Mouse (Mus musculus): Measurements from ENCODE around the gene Tigar.

Gene Tigar

DNA sequence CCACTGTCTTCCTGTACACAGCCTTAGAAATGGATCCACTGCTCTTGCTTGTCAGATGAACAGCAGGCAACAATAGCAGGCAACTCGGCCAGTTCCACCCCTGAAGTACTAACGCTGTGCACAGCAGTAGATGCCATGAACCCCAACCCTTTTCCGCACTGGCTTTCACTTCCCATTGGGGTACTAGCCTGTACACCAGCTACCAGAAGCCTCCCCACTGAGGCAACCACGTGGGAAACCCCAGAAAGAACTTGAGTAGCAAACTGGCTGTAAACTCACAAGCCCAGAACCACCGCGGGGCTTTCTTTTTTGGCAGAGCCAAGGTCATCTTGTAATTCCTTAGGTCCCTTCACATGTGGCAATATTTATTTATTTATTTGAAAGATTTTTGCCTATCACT lies 27.5 kb downstream of the Tigar start:
- no peak for DNase-seq (ENCODE audit: low spot score in 2 of 2)

DNA sequence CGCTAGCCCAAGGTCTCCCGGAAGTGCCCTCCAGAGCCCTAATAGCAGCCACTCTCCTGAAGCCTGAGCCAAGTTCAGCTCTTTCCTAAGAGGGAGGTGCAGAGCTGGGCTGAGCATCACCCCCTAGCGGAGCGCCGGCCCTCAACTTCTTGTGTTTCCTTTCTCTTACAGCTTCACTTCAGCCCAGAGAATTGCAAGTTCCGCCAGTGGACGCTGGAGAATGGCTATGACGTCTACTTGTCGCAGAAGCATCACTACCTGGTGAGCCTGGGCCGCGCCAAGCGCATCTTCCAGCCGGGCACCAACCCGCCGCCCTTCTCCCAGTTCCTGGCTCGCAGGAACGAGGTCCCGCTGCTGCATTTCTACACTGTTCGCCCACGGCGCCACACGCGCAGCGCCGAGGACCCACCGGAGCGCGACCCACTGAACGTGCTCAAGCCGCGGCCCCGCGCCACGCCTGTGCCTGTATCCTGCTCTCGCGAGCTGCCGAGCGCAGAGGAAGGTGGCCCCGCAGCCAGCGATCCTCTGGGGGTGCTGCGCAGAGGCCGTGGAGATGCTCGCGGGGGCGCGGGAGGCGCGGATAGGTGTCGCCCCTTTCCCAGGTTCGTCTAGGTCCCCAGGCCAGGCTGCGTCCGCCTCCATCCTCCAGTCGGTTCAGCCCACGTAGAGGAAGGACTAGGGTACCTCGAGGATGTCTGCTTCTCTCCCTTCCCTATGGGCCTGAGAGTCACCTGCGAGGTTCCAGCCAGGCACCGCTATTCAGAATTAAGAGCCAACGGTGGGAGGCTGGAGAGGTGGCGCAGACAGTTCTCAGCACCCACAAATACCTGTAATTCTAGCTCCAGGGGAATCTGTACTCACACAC lies 29.3 kb downstream of the Tigar start:
- peak; percentile 4 to 22 for DNase-seq (ENCODE audit: low spot score in 2 of 2)

DNA sequence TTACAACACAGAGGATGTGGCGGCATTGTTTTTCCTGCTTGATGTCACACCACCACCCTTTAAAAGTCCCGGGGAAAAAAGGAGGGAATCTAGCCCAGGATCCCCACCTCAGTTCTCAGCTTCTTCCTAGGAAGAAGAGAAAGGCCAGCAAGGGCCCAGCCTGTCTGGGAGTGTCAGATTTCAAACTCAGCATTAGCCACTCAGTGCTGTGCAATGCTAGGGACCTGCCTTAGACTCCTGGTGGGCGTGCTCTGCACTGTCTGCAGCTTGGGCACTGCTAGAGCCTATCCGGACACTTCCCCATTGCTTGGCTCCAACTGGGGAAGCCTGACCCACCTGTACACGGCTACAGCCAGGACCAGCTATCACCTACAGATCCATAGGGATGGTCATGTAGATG lies 36.5 kb downstream of the Tigar start, which contains the start of gene Fgf23:
Gene Fgf23 (plus strand): TSS at position 86 of the 400 bp plus-strand sequence.
- DNase-seq (ENCODE audit: low spot score in 2 of 2), result no peak

DNA sequence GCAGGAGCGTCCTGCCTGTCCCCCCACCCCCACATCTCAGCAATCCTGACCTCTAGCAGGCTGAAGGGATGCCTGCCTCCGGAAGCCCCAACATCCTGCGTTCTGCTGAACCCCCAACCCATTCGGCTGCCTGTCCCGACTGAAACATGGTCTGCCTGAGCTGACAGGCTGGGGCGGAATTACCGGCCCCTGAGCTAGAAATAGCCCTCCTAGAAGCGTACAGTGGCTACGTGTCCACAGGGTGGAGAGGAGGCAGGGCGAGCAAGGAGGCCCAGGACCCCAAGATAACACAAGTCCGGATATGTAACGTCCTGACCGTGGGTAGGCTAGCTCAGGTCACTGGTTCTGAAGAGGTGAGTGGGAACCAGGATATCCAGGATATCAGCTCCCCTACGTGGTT lies 44.5 kb downstream of the Tigar start:
- no peak for DNase-seq (ENCODE audit: low spot score in 2 of 2)

DNA sequence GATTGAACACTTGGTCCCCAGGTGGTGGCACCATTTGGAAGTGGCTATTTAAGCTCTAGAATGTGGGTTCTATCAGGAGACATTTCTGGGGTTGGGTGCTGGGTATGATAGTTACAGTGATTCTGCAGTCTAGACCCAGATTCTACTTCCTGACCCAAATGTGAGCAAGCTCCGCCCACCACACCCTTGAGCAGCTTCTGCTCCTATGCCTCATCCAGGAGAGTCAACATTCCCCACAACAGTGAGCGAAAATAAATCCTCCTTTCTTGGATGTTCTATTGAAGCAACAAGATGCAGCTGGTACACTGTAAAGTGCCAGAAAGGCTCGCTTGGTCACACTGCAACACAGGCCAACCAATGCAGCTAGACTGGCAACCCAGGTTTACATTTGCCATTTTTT lies 45.4 kb downstream of the Tigar start:
- no peak for DNase-seq (ENCODE audit: low spot score in 2 of 2)

DNA sequence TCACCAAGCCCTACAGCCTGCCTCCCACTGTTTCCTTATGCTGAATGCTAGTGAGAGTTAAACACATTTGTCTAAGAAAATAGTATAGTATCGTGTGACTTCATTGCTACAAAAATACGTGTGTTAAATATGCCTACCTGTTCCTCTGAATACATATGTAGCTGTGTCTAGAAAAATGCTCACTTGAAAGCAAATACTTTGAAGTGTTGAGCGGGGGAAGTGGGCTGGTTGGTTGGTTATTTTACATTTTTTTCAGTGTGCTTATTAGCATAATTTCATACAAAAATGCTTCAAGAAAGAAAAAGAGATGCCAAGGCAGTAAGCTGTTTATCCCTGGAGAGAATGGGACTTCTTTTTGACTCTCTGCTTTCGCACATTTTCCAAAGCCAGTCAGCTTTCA lies 49.4 kb downstream of the Tigar start:
- DNase-seq (ENCODE audit: low spot score in 2 of 2), result no peak

DNA sequence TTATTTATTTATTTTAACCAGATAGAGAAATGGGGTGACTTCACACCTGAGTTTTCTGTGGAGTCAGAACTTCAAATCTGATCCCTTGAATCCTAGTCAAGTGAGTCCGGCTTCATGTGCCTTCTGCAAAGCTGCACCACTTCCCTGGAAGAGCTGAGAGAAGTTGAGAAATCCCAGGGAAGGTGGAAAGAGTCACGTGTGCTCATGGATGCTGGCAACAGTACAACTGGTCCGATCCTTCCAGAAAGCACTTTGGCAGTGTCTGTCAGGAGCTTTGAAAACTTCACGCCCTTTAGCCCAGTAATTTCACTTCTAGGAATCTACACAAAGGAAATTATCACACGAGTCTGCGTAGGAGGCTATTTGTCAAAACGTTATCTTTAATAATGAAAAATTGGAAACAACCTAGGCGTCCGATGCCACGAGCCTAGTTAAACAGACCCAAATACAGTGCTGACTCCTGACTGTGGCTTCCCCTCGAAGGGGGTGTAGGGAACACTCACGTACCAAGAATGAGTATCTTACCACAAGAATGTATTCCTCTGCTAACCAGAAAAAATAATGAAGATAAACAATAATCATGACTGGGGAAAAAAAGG lies 52.3 kb downstream of the Tigar start:
- no peak for DNase-seq (ENCODE audit: low spot score in 2 of 2)

DNA sequence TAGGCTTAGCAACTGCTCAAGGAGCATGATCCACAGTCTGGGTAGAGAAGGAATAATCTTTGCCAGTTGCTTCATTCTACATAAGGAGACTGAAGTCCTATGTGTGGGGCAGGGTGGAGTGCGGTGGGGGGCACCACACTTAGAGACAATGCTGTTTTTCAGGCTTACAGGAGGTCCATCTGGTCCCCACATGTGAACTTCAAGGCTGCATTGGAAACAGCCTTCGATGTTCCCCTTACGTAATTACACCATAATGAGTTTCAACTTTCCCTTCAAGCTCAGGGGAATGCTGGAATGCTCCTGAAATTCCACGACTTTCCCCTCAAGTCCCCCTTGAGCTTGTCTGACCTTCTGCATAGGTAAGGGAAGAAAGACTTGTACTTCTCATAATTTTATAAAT lies 58.5 kb downstream of the Tigar start:
- DNase-seq (ENCODE audit: low spot score in 2 of 2), result no peak

DNA sequence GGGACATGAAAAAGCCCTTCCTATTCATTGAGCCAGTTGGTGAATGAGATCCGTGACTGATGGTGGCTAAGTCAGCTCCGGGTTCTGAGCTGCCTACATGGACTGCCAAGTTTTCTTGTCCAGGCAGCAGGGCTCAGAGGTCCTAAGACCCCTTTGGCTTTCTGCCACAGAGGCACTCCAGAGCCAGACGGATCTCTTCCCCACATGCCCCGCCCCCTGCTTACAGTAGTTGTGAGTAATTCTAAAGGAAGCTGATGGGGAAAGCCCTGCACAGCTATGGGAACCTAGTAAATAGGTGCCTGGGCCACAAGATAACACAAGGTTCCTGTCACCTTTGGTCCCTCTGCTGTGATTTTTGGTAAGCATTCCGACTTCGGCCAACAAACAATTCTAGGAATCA lies 64.4 kb downstream of the Tigar start:
- DNase-seq (ENCODE audit: low spot score in 2 of 2), result no peak
